Mouse (Mus musculus) cerebellum, adult 2 months (tissue): ENCODE measurements at regions not wholly inside any gene's neighbourhood (a gene's known extent, or its start where the extent isn't known, plus 50 kb on each side); places are given as distances from the start of the nearest gene placed in this dataset.

ENCODE experiments used
- DNase-seq, 2 experiments: peaks; one replicate each; pipeline ENCODE4 v3.0.0; 2021
- H3K27ac ChIP-seq: fragments of 200-500 bp; 2 replicates; pipeline ENCODE4 v1.5.1; 2012; ENCODE audit warnings: low read length, control low read depth, inconsistent platforms; ENCODE audit not compliant: insufficient read depth
- H3K27me3 ChIP-seq: fragments of 200-500 bp; 2 replicates; pipeline ENCODE4 v1.6.1; 2012; ENCODE audit warnings: inconsistent platforms, mild to moderate bottlenecking, low read length, moderate library complexity; ENCODE audit not compliant: control insufficient read depth, insufficient read depth
- H3K4me1 ChIP-seq: fragments of 200-500 bp; 2 replicates; pipeline ENCODE4 v1.6.1; 2011; ENCODE audit warnings: low read length; ENCODE audit not compliant: control insufficient read depth, insufficient read depth
- H3K4me3 ChIP-seq: fragments of 200-500 bp; replicated peaks from 2 replicates; pipeline ENCODE3; 2011; ENCODE audit warnings: mild to moderate bottlenecking, low read depth, low read length, control low read depth; ENCODE audit not compliant: insufficient read depth
- CTCF ChIP-seq: fragments of 200-500 bp; IDR thresholded peaks from 2 replicates; pipeline ENCODE4 v1.5.1; 2011; ENCODE audit warnings: low read depth, mild to moderate bottlenecking, control low read depth, low read length, moderate library complexity, borderline replicate concordance; ENCODE audit not compliant: insufficient read depth
- POLR2A ChIP-seq: fragments of 200-500 bp; IDR thresholded peaks from 2 replicates; pipeline ENCODE4 v1.6.1; 2011; ENCODE audit warnings: low read length, control low read depth, borderline replicate concordance; ENCODE audit not compliant: insufficient read depth
- WGBS: fragments of 180-500 bp; shearing (Covaris S2); methylation state at CpG from one replicate; pipeline ENCODE4 v1.1.7; 2018; 5-methylcytosine and 5-hydroxymethylcytosine counted together

DNA sequence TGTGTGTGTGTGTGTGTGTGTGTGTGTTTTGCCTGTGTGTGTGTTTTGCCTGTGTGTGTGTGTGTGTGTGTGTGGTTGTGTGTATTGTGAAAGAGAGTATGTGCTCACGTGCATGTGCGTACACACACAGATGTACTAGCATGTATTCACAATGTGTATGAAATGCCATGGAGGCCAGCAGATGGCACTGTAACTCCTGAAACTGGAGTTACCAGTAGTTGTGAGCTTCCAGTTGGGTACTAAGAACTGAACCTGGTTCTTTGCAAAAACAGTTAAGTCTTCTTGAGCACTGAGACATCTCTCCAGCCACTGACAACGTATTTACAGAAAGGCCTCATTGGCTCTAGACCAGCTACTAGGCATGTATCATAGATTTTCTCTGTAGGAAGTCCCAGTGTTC, 71.1 kb upstream of the St6galnac5 start:
- TF ChIP-seq POLR2A (no peak), CTCF (no peak)
- H3K4me3 ChIP-seq: no peak overlapping the region
- H3K27me3 ChIP-seq: no peaks in the 10 kb centered on the region
- no peaks in the 10 kb centered on the region for H3K4me1 ChIP-seq
- WGBS: 95% methylated on average over 3 of the region's 3 CpGs
- no peak for DNase-seq
- no peak overlapping the region for H3K27ac ChIP-seq

DNA sequence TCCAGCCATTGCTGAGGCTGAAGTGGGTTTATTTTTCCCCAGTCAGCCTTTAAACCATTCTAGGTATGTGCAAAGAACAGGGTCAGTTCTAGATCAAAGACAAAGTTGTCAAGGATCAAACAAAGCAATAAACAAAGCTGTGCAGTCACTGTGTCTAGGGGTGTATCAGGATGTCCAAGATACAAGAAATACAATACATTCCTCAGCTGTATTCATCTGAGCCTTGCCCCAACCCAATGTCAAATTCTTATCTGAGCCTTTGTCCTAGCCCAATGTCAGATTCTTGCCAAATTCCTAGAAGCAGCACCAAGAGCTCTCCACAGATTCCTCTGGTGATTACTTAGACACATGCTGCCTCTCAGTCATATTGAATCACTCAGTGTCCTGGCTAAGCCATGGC, 69.5 kb upstream of the St6galnac5 start:
- TF ChIP-seq POLR2A: no peak
- TF ChIP-seq CTCF: no peak
- H3K27ac ChIP-seq: no peak overlapping the region
- H3K27me3 ChIP-seq: no peaks in the 10 kb centered on the region
- no peak overlapping the region for H3K4me3 ChIP-seq
- no peak for DNase-seq
- no peaks in the 10 kb centered on the region for H3K4me1 ChIP-seq

DNA sequence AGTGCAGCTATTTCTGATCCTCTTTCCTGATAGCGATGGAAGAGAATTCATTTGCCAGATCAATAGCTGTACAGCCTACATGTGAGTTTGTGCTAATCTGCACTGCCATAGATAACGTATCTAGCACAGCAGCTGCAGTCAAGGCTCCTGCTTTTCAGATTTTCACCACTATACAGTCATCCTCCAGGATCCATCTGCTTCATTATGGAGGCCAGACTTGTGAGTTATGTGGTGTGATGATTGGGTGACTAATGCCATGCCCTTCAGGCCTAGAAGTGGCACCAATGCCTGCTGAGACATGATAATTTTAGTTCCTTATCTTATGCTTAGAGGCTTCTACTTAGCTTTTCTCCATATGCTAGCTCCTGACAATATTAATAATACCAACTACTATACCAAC, 63.3 kb upstream of the St6galnac5 start:
- TF ChIP-seq CTCF (no peak), POLR2A (no peak)
- DNase-seq: no peak
- 94% methylated on average over 2 of the region's 2 CpGs for WGBS

DNA sequence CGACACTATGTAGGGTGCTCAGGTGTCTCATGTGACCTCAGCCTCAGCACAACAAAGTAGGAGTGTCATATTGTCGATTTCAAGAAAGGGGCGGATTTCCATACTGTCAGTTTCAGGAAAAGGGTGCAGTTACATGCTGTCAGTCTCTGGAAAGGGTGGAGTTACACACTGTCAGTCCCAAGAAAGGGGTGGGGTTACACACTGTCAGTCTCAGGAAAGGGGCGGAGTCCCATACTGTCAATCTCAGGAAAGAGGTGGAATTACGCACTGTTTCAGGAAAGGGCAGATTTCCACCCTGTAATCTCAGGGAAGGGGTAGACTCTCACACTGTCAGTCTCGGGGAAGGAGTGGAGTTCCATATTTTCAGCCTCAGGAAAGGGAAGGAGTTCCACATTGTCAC, 51.9 kb upstream of the St6galnac5 start:
- 91% methylated on average over 6 of the region's 6 CpGs for WGBS
- Histone ChIP-seq H3K4me1 (no peaks in the 10 kb centered on the region), H3K27ac (no peak overlapping the region), H3K4me3 (no peak overlapping the region), H3K27me3 (no peaks in the 10 kb centered on the region)
- DNase-seq: no peak
- no peak for TF ChIP-seq POLR2A
- TF ChIP-seq CTCF: no peak

More for the DNA sequence above, 63.3 kb upstream of the St6galnac5 start:
- Histone ChIP-seq H3K4me3 (no peak overlapping the region), H3K27ac (no peak overlapping the region), H3K4me1 (no peaks in the 10 kb centered on the region), H3K27me3 (no peaks in the 10 kb centered on the region)
